ENCODE assay signal across 8 mouse cellular contexts in genomic region chr10:122991053-122991452, GRCm38 (mm10).
A peak's percentile ranks its signal among the peaks of the same experiment; 100 is the strongest.
DNase-seq lines count a peak whose midpoint lies in the region; ATAC-seq lines count a peak whose summit lies in the region.

No protein-coding gene starts in this region.

- H3K4me1 ChIP-seq in heart, embryonic 12.5 days (replicated peaks), result peaks cover 43% of the 10 kb centered on the region
- peaks cover 4% of the 10 kb centered on the region for H3K4me1 ChIP-seq in midbrain, embryonic 16.5 days (ENCODE audit: control insufficient read depth, insufficient read depth, low read length)

- peaks cover 30% of the 10 kb centered on the region for H3K36me3 ChIP-seq in heart, embryonic 12.5 days
- H3K36me3 ChIP-seq in macrophage (ENCODE audit: inconsistent target), result peaks cover 25% of the 10 kb centered on the region
- peaks cover 16% of the 10 kb centered on the region for H3K36me3 ChIP-seq in midbrain, embryonic 16.5 days (ENCODE audit: control insufficient read depth, insufficient read depth, low read length)

- no peak for ATAC-seq in heart, embryonic 12.5 days (ENCODE audit: insufficient number of reproducible peaks, low FRiP score)
- no peak for ATAC-seq in midbrain, embryonic 16.5 days

- H3K79me2 ChIP-seq in macrophage (ENCODE audit: inconsistent target), result no peaks in the 10 kb centered on the region

- H3K27ac ChIP-seq in heart, embryonic 12.5 days (ENCODE audit: poor library complexity, severe bottlenecking), result peak overlapping the region; percentile 97
- H3K27ac ChIP-seq in macrophage, result peak overlapping the region; percentile 38
- H3K27ac ChIP-seq in midbrain, embryonic 16.5 days (ENCODE audit: low read length), result no peak overlapping the region; the same call in 1 of the 2 replicates

- peak overlapping the region; percentile 37; the same call in 1 of the 2 replicates for H3K9ac ChIP-seq in heart, embryonic 12.5 days
- no peak overlapping the region for H3K9ac ChIP-seq in midbrain, embryonic 16.5 days (ENCODE audit: low read depth, low read length)

- WGBS in heart, embryonic 12.5 days, result 55% methylated on average over 9 of the region's 9 CpGs
- WGBS in macrophage (ENCODE audit: missing documents), result 57% methylated on average over 9 of the region's 9 CpGs
- WGBS in midbrain, embryonic 16.5 days, result 84% methylated on average over 9 of the region's 9 CpGs

- peak; percentile 48 to 58 for DNase-seq in cerebellum, adult 18-20 months
- DNase-seq in cerebellum, adult 11-12 months, result no peak
- DNase-seq in layer of hippocampus, adult 11-12 months (ENCODE audit: low spot score), result peak; percentile 73
- DNase-seq in layer of hippocampus, postnatal 25 days (ENCODE audit: extremely low spot score in 1 of 2, low spot score in 1 of 2), result no peak
- DNase-seq in retina, postnatal 1 day, result no peak

- H3K27me3 ChIP-seq in heart, embryonic 12.5 days (replicated peaks), result no peaks in the 10 kb centered on the region
- H3K27me3 ChIP-seq in midbrain, embryonic 16.5 days (ENCODE audit: control insufficient read depth, insufficient read depth, low read depth, low read length), result no peaks in the 10 kb centered on the region

- H3K9me3 ChIP-seq in heart, embryonic 12.5 days (replicated peaks), result 0 out of 2 replicates have a peak, but pooled peaks cover 2% of the 10 kb centered on the region
- H3K9me3 ChIP-seq in midbrain, embryonic 16.5 days (replicated peaks; ENCODE audit: control insufficient read depth, low read length, poor library complexity, severe bottlenecking), result no peaks in the 10 kb centered on the region

- no peak overlapping the region for H3K4me3 ChIP-seq in heart, embryonic 12.5 days
- no peak overlapping the region for H3K4me3 ChIP-seq in macrophage (ENCODE audit: inconsistent target)
- no peak overlapping the region for H3K4me3 ChIP-seq in midbrain, embryonic 16.5 days (ENCODE audit: low read depth, low read length)

- H3K4me2 ChIP-seq in heart, embryonic 12.5 days, result peak overlapping the region; percentile 54
- H3K4me2 ChIP-seq in midbrain, embryonic 16.5 days (ENCODE audit: low read length), result no peak overlapping the region

Comparison
In these comparisons a context has a peak if more than half of its experiments do, and no peak if none do; other contexts are left out.
1. DNase-seq: peak in cerebellum, adult 18-20 months (2 of 2) and layer of hippocampus, adult 11-12 months (single experiment); none in cerebellum, adult 11-12 months (single experiment), layer of hippocampus, postnatal 25 days (0 of 2) and retina, postnatal 1 day (single experiment).